In the genomic region with DNA sequence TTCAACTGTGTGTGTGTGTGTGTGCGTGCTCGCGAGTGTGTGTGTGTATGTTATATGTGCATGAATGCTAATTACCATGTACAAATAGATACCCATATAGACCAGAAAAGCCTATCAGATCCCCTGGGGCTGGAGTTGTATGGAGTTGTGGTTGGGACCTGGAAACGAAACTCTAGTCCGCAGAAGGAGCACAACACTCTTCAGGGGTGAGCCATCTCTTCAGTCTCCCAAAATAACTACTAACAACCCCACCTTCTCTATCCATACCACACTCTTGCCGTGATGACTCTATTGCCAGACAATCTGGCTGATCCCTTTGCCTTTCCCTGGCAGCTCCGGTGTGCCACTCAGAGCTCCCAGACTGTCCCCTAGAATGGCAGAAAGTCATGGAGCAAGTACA, we compare ENCODE assay signal across 27 mouse cellular contexts. TPM values are rescaled to one million over a fixed set of nuclear protein-coding genes. Genes with fewer than 3 reads are reported as not detected.
DNase-seq lines count a peak whose midpoint lies in the region; ATAC-seq and TF ChIP-seq lines count a peak whose summit lies in the region.
"Had no signal": no experiment of that assay in that cellular context is flagged by ENCODE, and none has a peak within 500 bp of the region (broad histone marks: within the 10 kb centered on the region; RNA-seq: fewer than 3 reads in every experiment).

No protein-coding gene starts in this region.

- TF ChIP-seq CTCF in CH12.LX (conservative IDR thresholded peaks at IDR 0.05 in 1 of 2, IDR thresholded peaks at IDR 0.05 in 1 of 2; ENCODE audit: low read depth in 2 of 2, low read length in 2 of 2), result no peak

- TF ChIP-seq POLR2A in CH12.LX (IDR thresholded peaks at IDR 0.05; ENCODE audit: low read depth, low read length), result no peak

- no peaks in the 10 kb centered on the region for H3K36me3 ChIP-seq in midbrain, embryonic 11.5 days (ENCODE audit: control insufficient read depth, insufficient read depth, low read length)
- no peaks in the 10 kb centered on the region for H3K36me3 ChIP-seq in midbrain, embryonic 15.5 days (replicated peaks)
- H3K36me3 ChIP-seq in CH12.LX (replicated peaks in 1 of 2; ENCODE audit: control insufficient read depth in 1 of 2, insufficient read depth in 1 of 2, low read length in 1 of 2), result no peaks in the 10 kb centered on the region
- H3K36me3 ChIP-seq: G1E had no signal

- in situ Hi-C loops in CH12.LX (cut with MboI; ENCODE audit: low pct_ligation_motif_present, low pct_unique_long_range_greater_than_20kb, low sequenced_read_pairs), result no loop called here

- DNase-seq in midbrain, embryonic 11.5 days (ENCODE audit: low spot score, missing footprints), result peak; percentile 21
- DNase-seq in CH12.LX (ENCODE audit: extremely low read depth), result no peak
- DNase-seq in left cerebral cortex, adult 11 months (ENCODE audit: low spot score), result no peak
- DNase-seq in embryo, embryonic 9.5 days (ENCODE audit: extremely low spot score), result no peak
- no peak for DNase-seq in adrenal gland, postnatal 25 days
- DNase-seq: adrenal gland, adult 2 months; adrenal gland, adult 8-10 months; adrenal gland, postnatal 10 days; adrenal gland, postnatal 14 days; adrenal gland, postnatal 36 days; B cell, adult 2 months; cerebellum, adult 11 months; cerebellum, adult 11-12 months; cerebellum, adult 18-20 months; cerebellum, adult 2 months had no signal

- WGBS in midbrain, embryonic 11.5 days, result 93% methylated on average over 7 of the region's 7 CpGs
- WGBS in midbrain, embryonic 15.5 days, result 95% methylated on average over 7 of the region's 7 CpGs

- no peaks in the 10 kb centered on the region for H3K9me3 ChIP-seq in midbrain, embryonic 11.5 days (ENCODE audit: control insufficient read depth, low read length)
- H3K9me3 ChIP-seq in midbrain, embryonic 15.5 days, result no peaks in the 10 kb centered on the region
- no peaks in the 10 kb centered on the region for H3K9me3 ChIP-seq in CH12.LX (replicated peaks; ENCODE audit: low read length)
- H3K9me3 ChIP-seq: G1E had no signal

- H3K27ac ChIP-seq in midbrain, embryonic 11.5 days (ENCODE audit: low read depth, low read length), result no peak overlapping the region
- H3K27ac ChIP-seq in midbrain, embryonic 15.5 days, result no peak overlapping the region
- peak overlapping the region; percentile 86 for H3K27ac ChIP-seq in CH12.LX (ENCODE audit: insufficient read depth, low read depth)

- H3K27me3 ChIP-seq in midbrain, embryonic 11.5 days (ENCODE audit: control insufficient read depth, insufficient read depth, low read length), result no peaks in the 10 kb centered on the region
- H3K27me3 ChIP-seq in midbrain, embryonic 15.5 days (replicated peaks), result no peaks in the 10 kb centered on the region
- H3K27me3 ChIP-seq in CH12.LX (replicated peaks), result no peaks in the 10 kb centered on the region

- ATAC-seq in midbrain, embryonic 11.5 days (ENCODE audit: low FRiP score), result no peak
- ATAC-seq in midbrain, embryonic 15.5 days (replicated peaks), result no peak
- 0 out of 2 replicates have a peak, but pooled peaks have one; percentile 9 for ATAC-seq in granulocyte monocyte progenitor cell, adult 5-6 weeks (replicated peaks; ENCODE audit: poor library complexity, severe bottlenecking)
- peak; percentile 54 for ATAC-seq in megakaryocyte, adult 5-6 weeks (ENCODE audit: poor library complexity, severe bottlenecking)
- ATAC-seq: activated CD4-positive, CD25-positive, alpha-beta regulatory T cell, adult 4 months; CD4-positive, CD25-positive, alpha-beta regulatory T cell, adult 4 months; Patski had no signal

- peaks cover 24% of the 10 kb centered on the region for H3K79me2 ChIP-seq in CH12.LX (replicated peaks; ENCODE audit: control insufficient read depth, extremely low read depth, insufficient read depth, poor library complexity, severe bottlenecking)

- TF ChIP-seq EP300 in CH12.LX (IDR thresholded peaks at IDR 0.05; ENCODE audit: low read length), result no peak; the same call in 1 of the 2 replicates

- dilution Hi-C loops in CH12.LX (cut with MboI; ENCODE audit: extremely low pct_ligation_motif_present, extremely low pct_unique_long_range_greater_than_20kb, low sequenced_read_pairs), result no loop called here

- no peak overlapping the region for H3K4me3 ChIP-seq in midbrain, embryonic 11.5 days (ENCODE audit: low read depth, low read length)
- H3K4me3 ChIP-seq in midbrain, embryonic 15.5 days, result no peak overlapping the region
- H3K4me3 ChIP-seq in CH12.LX (replicated peaks in 1 of 3; ENCODE audit: low read depth in 2 of 3, low read length in 2 of 3, poor library complexity in 1 of 3), result no peak overlapping the region

- no peaks in the 10 kb centered on the region for H3K4me1 ChIP-seq in midbrain, embryonic 11.5 days (ENCODE audit: control insufficient read depth, insufficient read depth, low read length)
- H3K4me1 ChIP-seq in midbrain, embryonic 15.5 days, result no peaks in the 10 kb centered on the region
- H3K4me1 ChIP-seq in CH12.LX (ENCODE audit: control insufficient read depth in 1 of 2, insufficient read depth in 2 of 2), result peaks cover 32 to 77% of the 10 kb centered on the region in 2 experiments

- H3K9ac ChIP-seq in midbrain, embryonic 11.5 days (ENCODE audit: low read length), result no peak overlapping the region
- no peak overlapping the region for H3K9ac ChIP-seq in midbrain, embryonic 15.5 days
- peak overlapping the region; percentile 46; the same call in 1 of the 2 replicates for H3K9ac ChIP-seq in CH12.LX (ENCODE audit: insufficient read depth, low read depth)

- no peak for TF ChIP-seq RAD21 in CH12.LX (IDR thresholded peaks at IDR 0.05; ENCODE audit: low read depth, low read length)

- H3K4me2 ChIP-seq in midbrain, embryonic 11.5 days, result no peak overlapping the region
- no peak overlapping the region for H3K4me2 ChIP-seq in midbrain, embryonic 15.5 days
- H3K4me2 ChIP-seq in CH12.LX (ENCODE audit: insufficient read depth, low read depth, poor library complexity, severe bottlenecking), result peak overlapping the region; percentile 84

TF ChIP-seq in CH12.LX, 34 proteins besides CTCF, POLR2A, EP300 and RAD21:
- TF ChIP-seq RCOR1 (conservative IDR thresholded peaks at IDR 0.05; ENCODE audit: low read depth, low read length) (no peak), CHD1 (IDR thresholded peaks at IDR 0.05; ENCODE audit: low read depth, low read length) (no peak), TBP (conservative IDR thresholded peaks at IDR 0.05; ENCODE audit: low read depth, low read length) (no peak), IRF4 (IDR thresholded peaks at IDR 0.05; ENCODE audit: low read depth, low read length) (peak; percentile 47; the same call in 1 of the 2 replicates), JUN (IDR thresholded peaks at IDR 0.05; ENCODE audit: insufficient read depth, low read depth, low read length) (no peak), NRF1 (IDR thresholded peaks at IDR 0.05; ENCODE audit: low read depth, low read length) (no peak), MEF2A (IDR thresholded peaks at IDR 0.05; ENCODE audit: borderline replicate concordance, low read depth, low read length) (peak; percentile 63; the same call in 1 of the 2 replicates), ETS1 (conservative IDR thresholded peaks at IDR 0.05; ENCODE audit: low read depth, low read length) (no peak), USF1 (IDR thresholded peaks at IDR 0.05; ENCODE audit: low read depth, low read length) (no peak), ZKSCAN1 (IDR thresholded peaks at IDR 0.05; ENCODE audit: borderline replicate concordance, low read depth, low read length) (no peak)

RNA-seq across cellular contexts. Expression of gene Il10, which starts 3.8 kb away (rescaled TPM):
- polyA plus RNA-seq in midbrain, embryonic 11.5 days (2014; fragmentation: Nextera tagmentation; extraction: Ambion mirVana), result not detected in 2 replicates
- polyA plus RNA-seq in midbrain, embryonic 15.5 days (2015; fragmentation: Nextera tagmentation; extraction: Ambion mirVana), result not detected in 2 replicates
- total RNA-seq in CH12.LX (2012; rRNA removed) (389 and 399 TPM in 2 replicates), CH12.LX (2014; rRNA removed) (903 and 969 TPM in 2 replicates)
- polyA plus RNA-seq in CH12.LX (2012; ENCODE audit: insufficient read length, low read depth), result 236 and 284 TPM in 2 replicates
- not detected in 2 replicates for total RNA-seq in granulocyte monocyte progenitor cell, adult 5-6 weeks (2014; fragmentation: Nextera tagmentation)
- total RNA-seq in granulocyte monocyte progenitor cell, adult 5-6 weeks (2017), result not detected in 2 replicates
- total RNA-seq in megakaryocyte, adult 5-6 weeks (2015), result not detected in 2 replicates
- total RNA-seq in megakaryocyte, adult 5-6 weeks (2017), result 0.49 TPM in 1 of 2 replicates, not detected in the other
- total RNA-seq in adrenal gland, postnatal 25 days (2021), result not detected in 2 replicates
- total RNA-seq: adrenal gland, adult 18-20 months; adrenal gland, adult 2 months; adrenal gland, postnatal 10 days; adrenal gland, postnatal 14 days; adrenal gland, postnatal 36 days; adrenal gland, postnatal 4 days; G1E; MEL had no signal
- polyA plus RNA-seq: adrenal gland, adult 2 months; brain, embryonic 14.5 days; C2C12; cerebellum, adult 2 months; G1E had no signal

Comparison
In these comparisons a context has a peak if more than half of its experiments do, and no peak if none do; other contexts are left out.
1. ATAC-seq: peak in granulocyte monocyte progenitor cell, adult 5-6 weeks (single experiment) and megakaryocyte, adult 5-6 weeks (single experiment); none in midbrain, embryonic 11.5 days (single experiment) and midbrain, embryonic 15.5 days (single experiment).
2. RNA of gene Il10, which starts 3.8 kb away (total RNA-seq): 389 to 969 TPM in CH12.LX; 0.49 TPM in megakaryocyte, adult 5-6 weeks, not detected in granulocyte monocyte progenitor cell, adult 5-6 weeks and not detected in adrenal gland, postnatal 25 days; every median in the first group is over 100 times any median in the second.